Mouse (Mus musculus) fat pad, adult 2 months (tissue): ENCODE measurements around the gene Cobl.

Source experiments
- DNase-seq: peaks from one replicate; pipeline ENCODE4 v3.0.0-alpha.2; 2011; ENCODE audit warnings: low read depth, low spot score; ENCODE audit errors: extremely low read depth

Cobl gene

DNA sequence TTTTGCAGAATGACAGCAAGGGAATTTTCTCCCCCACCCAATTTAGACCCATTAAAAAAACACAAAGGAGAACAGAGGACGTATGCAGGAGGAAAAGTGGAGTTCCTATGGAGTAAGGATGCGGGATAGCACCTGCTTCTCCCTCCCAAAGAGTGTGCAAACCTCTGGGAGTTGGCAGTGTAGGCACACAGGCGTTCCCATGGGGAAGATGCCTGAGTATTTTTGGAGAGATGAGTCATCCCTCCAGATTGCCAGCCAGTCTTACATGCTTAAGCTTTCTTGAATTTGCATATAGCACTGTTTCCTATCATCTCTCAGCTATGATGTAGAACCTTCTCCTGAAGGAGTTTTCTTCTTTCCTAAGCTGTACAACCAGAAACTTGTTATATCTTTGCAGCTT lies 70.6 kb downstream of the Cobl start:
- DNase-seq: no peak

DNA sequence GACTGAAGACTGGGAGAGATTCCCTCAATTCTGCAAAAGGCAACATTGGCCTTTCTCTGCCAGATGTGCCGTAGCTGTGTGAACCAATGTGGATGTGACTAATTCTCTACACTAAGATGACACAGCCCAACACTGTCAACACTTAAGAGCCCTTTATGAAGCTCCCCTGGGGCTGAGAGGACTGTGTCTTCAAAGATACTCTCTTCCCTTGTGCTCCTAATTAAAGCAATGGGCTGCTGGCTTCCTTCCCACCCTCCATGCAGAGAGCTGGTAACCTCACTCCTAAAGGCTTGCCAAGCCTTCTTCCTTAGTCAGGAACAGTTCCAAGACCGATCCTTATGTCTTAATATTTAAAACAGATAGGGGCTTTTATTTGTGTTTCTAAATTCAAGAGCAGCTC lies 79.9 kb downstream of the Cobl start:
- DNase-seq: no peak

DNA sequence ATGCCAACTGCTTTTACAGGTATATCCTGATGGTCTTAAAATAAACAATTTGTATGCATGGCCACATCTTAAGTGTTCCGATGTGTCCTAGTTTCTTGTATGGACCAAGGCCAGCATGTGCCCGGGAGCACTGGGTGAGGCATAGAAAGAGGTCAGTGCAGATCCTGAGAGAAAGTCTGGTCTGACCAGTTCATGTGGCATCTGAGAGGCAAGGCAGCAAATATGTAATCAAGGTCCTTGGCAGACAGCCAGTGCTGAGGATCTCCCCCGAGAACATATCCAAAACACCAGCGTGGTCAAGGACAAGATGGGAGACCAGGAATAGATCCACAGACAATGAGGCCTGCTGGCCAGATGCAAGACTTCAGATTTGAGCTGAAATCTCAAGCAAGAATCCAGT lies 81.8 kb downstream of the Cobl start:
- DNase-seq: no peak

DNA sequence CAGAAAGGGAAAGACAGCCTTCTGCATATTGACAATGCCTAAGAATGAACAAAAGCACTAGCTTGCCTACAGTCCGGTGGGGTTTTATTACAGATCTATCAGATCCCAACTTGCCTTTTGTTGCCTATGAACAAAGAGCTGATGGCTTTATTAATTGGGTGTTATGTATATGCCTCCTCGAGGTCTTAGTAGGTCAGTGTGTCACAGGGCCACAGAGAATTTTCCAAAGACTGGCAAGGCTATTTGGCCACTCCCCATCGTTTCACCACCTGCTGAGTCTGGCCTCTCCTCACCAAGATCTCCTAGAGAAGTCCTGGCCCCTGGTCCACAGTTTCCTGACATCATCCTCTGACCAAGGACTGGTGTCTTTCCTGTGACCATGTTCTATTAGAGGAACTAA lies 83.7 kb downstream of the Cobl start:
- no peak for DNase-seq

DNA sequence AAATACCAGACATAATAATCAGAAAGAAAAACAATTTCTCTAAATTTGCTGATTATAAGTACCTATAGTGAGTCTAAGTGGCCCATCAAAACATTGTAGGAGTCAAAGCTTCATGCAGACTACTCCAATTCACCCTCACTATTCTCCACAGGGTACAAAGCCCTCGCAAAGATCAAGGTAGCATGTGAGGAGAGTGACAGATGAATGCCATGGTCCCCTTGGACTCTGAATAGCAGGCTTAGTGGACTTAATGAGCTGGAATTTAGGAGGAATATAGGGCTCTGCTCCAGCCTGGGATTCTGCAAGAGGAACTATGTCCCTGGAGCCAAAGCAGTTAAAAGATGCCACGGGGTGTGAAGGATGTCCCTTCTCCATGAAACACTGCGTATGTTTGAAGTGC lies 88.1 kb downstream of the Cobl start:
- no peak for DNase-seq

DNA sequence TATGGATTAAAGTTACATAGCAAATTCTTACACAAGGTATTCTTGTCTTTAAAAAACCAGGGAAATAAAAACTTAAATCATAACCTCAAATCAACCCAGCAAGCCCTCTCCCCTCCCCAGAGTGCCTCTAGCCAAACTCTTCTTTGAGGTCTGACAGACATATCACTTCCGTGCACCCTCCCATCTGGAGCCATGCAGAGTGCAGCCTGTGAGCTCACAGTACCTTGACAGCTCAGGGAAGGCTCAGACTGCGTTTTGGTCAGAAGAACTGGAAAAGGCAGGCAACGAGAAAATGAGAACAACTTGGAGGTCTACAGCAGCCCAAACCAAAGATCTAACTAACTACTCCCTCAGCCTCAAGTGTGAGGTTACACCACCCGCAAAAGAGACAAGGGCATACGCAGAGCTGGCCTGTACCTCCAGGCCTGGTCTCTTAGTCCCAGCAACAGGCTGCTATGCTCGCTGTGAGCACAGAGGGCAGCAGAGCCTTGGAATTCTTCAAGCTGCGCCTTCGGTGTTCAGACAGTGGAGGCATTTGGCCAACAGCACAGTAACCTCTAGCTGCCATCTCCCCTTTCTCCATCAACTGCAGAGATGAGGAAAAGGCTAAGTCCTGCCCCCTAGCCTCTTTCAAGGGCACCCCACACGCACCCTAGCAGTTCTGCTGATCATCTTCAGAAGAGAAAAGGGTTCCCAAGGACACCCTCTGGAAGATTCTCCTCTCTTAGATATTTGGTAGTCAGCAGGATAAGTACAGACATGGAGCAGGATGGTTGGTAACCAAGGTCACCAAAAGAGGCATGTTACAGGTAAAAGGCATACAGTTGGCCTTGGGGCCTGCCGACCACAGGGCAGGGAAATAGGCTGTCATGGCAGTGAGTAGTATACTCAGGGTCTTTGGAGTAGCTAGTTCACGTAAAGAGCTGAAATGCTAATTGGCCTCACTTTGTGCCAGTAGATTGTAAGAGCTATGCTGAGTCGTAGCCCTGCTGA lies 91.4 kb downstream of the Cobl start:
- no peak for DNase-seq

DNA sequence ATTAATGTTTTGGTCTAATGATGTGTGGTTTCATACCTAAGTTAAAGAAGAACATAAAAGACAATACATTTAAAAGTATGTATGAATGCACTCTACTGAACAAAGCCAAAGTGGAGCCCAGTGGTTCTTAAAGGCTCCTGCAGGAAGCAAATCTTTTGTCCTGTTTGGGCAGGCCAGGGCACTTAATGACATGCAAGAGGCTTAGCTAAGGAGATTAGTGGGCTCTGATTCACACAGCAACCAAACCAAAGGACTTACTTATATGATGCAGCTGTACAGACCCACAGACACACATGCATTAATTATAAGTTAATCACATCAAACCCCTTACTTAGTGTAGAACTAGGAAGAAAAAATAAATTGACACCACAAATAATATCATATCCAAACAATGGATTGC lies 93.8 kb downstream of the Cobl start:
- DNase-seq: no peak

DNA sequence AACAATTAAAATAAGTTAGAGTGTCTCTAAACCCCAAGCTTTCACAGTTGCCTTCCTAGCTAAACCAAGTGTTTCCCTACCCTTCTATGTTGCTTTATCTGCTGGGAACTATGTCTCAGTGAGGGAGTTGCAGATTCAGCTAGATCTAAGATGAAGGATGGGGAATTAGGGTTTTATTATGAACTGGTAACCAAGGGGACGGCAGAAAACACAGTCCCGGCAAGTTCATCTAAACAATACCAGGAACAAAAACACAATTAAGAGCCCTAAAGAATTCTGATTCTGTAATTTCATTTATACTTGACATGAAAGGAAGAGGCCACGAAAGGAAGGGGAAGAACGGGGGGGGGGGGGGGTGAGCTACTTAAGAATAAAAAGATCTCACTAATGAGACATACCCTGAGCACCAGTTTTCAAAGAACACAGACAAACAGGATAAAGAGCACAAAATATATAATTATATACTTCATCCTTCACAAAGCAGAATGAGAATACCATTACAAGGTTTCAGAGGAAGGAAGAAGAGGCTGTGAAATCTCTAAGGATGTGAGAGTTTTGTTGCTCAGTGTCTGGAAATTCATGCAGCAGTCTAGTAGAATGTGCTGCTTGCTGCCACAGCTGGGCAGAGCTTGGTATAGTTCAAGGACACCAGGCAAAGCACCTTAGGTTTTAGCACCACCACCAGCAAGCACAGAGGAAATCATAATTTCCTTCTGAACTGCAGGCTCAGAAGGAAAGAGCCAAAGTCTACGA lies 97.2 kb downstream of the Cobl start:
- DNase-seq: no peak

DNA sequence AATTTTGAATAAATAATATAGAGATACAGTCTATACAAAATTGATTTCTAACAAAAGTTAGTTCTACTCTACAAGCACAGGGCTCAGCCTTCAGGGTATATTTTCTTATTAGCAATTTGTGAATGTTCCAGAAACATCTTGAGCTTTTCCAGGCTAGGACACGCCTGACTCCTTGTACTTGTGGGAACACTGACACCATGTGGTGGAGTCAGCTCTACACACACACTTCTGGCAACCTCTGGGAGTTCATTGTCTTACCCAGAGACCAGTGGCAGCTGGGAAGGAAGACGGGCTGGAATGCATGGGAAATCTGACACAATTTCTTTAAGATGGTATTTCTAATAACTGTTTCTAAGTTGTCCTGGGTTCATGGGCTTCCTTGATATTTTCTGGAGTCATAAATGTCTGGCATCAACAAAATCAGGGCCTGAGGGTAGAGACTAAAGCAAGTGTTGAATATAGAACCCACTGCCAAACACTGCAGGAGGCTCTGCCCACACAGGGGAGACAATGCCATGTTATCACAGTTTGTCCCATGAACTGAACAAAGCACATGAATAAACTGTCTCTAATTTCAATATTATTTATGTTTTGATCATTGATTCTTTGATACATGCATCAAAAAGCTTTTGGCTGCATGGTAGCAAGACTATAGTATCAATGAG lies 105.3 kb downstream of the Cobl start:
- DNase-seq: no peak

- DNase-seq: no peak
Measured at GRCm38 (mm10) chr11:12358602-12359001, 106.2 kb downstream of the Cobl start.

- DNase-seq: no peak
Measured at GRCm38 (mm10) chr11:12355681-12356080, 109.1 kb downstream of the Cobl start.

GRCm38 (mm10) chr11:12350986-12351546 lies 113.7 kb downstream of the Cobl start:
- DNase-seq: no peak

- no peak for DNase-seq
Measured at GRCm38 (mm10) chr11:12350086-12350485, 114.7 kb downstream of the Cobl start.

DNA sequence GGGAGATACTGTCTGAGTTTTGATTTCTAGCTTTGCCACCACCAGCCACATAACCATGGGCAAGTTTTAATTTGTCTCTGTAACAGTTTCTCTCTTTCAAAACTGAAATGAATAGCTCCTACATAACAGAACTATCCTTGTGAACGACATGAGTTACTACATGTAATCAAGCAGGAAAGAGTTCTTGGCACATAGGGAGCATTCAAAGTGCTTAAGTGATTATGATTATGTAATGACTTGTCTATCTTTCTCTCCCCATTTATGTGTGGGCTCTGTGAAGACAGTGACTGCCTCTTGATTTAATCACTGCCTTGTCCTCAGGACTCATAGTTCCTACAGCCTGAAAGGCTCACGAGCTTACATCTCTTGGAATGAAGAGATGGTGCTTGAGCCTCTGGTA lies 118.3 kb downstream of the Cobl start:
- peak; percentile 59 for DNase-seq

GRCm38 (mm10) chr11:12343686-12344085 lies 121.1 kb downstream of the Cobl start:
- DNase-seq: no peak

DNA sequence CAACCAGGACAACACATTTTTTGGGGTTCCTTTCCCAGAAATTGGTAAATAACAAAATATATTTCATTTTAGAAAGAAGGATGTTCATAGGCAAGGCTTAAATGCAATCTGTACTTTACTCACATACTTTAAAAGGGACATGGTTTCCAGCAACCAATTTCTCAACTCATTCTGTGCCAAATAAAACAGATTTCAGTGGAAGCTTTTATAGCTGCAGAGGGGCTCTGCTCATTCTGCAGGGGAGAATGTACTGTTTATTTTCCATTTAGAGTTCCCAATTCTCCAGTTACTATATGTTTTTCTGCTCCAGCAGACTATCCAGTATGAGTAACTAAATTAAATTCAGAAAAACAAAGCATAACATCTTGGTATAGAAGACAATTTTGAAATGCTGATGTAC lies 124.1 kb downstream of the Cobl start:
- DNase-seq: no peak

GRCm38 (mm10) chr11:12336145-12336544 lies 128.6 kb downstream of the Cobl start:
- no peak for DNase-seq

GRCm38 (mm10) chr11:12331997-12332396 lies 132.8 kb downstream of the Cobl start:
- DNase-seq: no peak

GRCm38 (mm10) chr11:12321445-12321844 lies 143.3 kb downstream of the Cobl start:
- DNase-seq: no peak

GRCm38 (mm10) chr11:12319318-12319717 lies 145.4 kb downstream of the Cobl start:
- no peak for DNase-seq

DNA sequence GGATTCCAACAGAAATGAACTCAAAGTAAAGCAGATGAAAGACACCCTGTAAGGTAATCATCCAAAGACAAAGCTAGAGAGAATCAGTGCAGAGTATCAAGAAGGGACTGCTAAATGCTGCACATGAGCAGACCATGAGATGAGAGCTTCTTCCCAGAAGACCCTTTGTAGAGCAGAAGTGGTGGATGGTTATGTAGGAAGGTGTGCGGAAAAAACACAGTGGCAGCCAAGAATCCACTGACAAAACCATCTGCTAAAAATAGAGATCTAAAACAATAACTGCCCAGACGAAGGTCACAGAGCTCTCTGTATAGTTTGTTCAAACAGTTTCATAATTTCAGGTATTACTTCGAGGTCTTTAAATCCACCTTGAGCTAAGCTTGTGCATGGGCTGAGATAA lies 149.1 kb downstream of the Cobl start:
- DNase-seq: no peak
